Mouse (Mus musculus) heart, postnatal 0 days (tissue): Measurements from ENCODE around the gene Susd3. TPM values are rescaled to one million over a fixed set of nuclear protein-coding genes. Genes with fewer than 3 reads are reported as not detected.

Source experiments
- ATAC-seq: fragments of 200-750 bp; cut with Nextera tagmentation; 2 replicates; pipeline ENCODE4 v1.8.0; 2017; ENCODE audit warnings: low read depth, moderate number of reproducible peaks, moderate library complexity; ENCODE audit not compliant: insufficient read depth
- DNase-seq: peaks from one replicate; pipeline ENCODE4 v3.0.0-alpha.2; 2016; ENCODE audit warnings: low spot score
- H3K27ac ChIP-seq: fragments of 300-500 bp; sonication (generic); 2 replicates; pipeline ENCODE4 v1.5.1; 2014; ENCODE audit warnings: low read depth, mild to moderate bottlenecking
- H3K27me3 ChIP-seq: fragments of 300-500 bp; sonication (generic); 2 replicates; pipeline ENCODE4 v1.6.1; 2014; ENCODE audit warnings: low read length, mixed read lengths; ENCODE audit not compliant: control insufficient read depth, insufficient read depth
- H3K36me3 ChIP-seq: fragments of 300-500 bp; sonication (generic); replicated peaks from 2 replicates; pipeline ENCODE4 v1.6.1; 2014; ENCODE audit warnings: low read length, mixed read lengths; ENCODE audit not compliant: control insufficient read depth, insufficient read depth
- H3K4me1 ChIP-seq: fragments of 300-500 bp; sonication (generic); 2 replicates; pipeline ENCODE4 v1.6.1; 2014; ENCODE audit warnings: antibody characterized with exemption; ENCODE audit not compliant: control insufficient read depth, insufficient read depth
- H3K4me2 ChIP-seq: fragments of 300-500 bp; sonication (generic); 2 replicates; pipeline ENCODE4 v1.6.1; 2014; ENCODE audit warnings: low read depth, mild to moderate bottlenecking, low read length, moderate library complexity
- H3K4me3 ChIP-seq: fragments of 300-500 bp; sonication (generic); 2 replicates; pipeline ENCODE4 v1.5.1; 2014; ENCODE audit warnings: low read depth, low read length
- H3K9ac ChIP-seq: fragments of 300-500 bp; sonication (generic); replicated peaks from 2 replicates; pipeline ENCODE4 v1.6.1; 2014; ENCODE audit warnings: low read depth, low read length, mixed read lengths
- H3K9me3 ChIP-seq: fragments of 300-500 bp; sonication (generic); replicated peaks from 2 replicates; pipeline ENCODE4 v1.6.1; 2016; ENCODE audit warnings: low read length; ENCODE audit not compliant: control insufficient read depth
- CTCF ChIP-seq: IDR thresholded peaks from 2 replicates; pipeline ENCODE4 v1.5.1; 2016; ENCODE audit warnings: antibody characterized with exemption, control low read depth, low read depth
- EP300 ChIP-seq: IDR thresholded peaks from 2 replicates; pipeline ENCODE4 v1.6.1; 2016; ENCODE audit warnings: antibody characterized with exemption, low read depth
- WGBS: fragments of 180-500 bp; shearing (Covaris S2); extraction: QIAGEN DNeasy Blood & Tissue Kit; methylation state at CpG from one replicate; pipeline ENCODE4 v1.1.7; 2014; 5-methylcytosine and 5-hydroxymethylcytosine counted together
- polyA plus RNA-seq: library from polyadenylated mRNA; unstranded; fragments of >200 nt; fragmentation: Nextera tagmentation; extraction: Ambion mirVana; gene quantifications from 2 replicates; pipeline ENCODE4 v1.2.1, GENCODE M21; 2015
- total RNA-seq: library from RNA; depleted of rRNA; stranded (reverse); fragments of >200 nt; gene quantifications from 2 replicates; pipeline ENCODE4 v1.2.3, GENCODE M21; 2014; ENCODE audit warnings: low replicate concordance

Susd3 gene
- total and polyA plus RNA-seq, 2 experiments from 2014 or later: 0.46 to 0.75 TPM

DNA sequence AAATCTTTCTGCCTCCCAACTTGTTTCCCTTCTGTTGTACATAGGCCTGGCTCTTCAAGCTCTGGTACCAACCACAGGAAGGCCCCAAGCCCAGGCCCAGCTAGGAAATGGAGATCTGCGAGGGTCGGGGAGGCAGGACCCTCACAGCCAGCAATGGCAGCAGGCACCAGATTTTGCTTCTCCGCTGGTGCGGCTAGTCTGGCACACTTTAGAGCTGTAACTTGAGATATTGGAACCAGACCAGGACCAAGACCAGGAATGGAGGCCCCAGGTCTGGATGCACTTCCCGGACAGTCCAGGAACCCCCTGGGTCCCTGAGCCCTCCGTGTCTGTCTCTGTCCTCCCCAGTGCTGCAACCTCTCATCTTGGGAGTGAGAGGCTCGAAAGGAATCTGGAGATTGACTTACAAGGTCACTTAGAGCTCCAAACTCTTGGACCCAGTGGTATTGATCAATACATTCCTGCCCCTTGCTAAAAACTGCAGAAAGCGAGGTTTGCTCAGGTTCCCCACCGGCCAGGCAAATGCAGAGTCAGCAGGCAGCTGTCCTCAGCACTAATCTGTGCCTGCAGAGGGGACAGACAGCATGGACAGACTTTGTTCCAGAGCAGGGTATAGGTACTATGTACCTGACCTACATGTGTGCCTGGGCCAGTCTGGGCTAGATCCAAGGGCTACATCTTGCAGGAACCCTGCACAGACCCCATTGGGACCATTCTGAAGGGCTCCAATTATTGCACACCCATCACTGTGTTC lies 31.5 kb downstream of the Susd3 start:
- no peak for TF ChIP-seq CTCF
- no peak for TF ChIP-seq EP300
- no peaks in the 10 kb centered on the region for H3K27me3 ChIP-seq
- H3K9me3 ChIP-seq: peaks cover 4% of the 10 kb centered on the region; the same call in 1 of the 2 replicates
- no peaks in the 10 kb centered on the region for H3K36me3 ChIP-seq
- H3K9ac ChIP-seq: no peak overlapping the region
- no peak overlapping the region; the same call in 1 of the 2 replicates for H3K4me2 ChIP-seq
- DNase-seq (no peak), ATAC-seq (no peak)
- WGBS: 60% methylated on average over 9 of the region's 9 CpGs
- peaks cover 28% of the 10 kb centered on the region for H3K4me1 ChIP-seq
- H3K27ac ChIP-seq: peak overlapping the region; percentile 44
- no peak overlapping the region for H3K4me3 ChIP-seq

DNA sequence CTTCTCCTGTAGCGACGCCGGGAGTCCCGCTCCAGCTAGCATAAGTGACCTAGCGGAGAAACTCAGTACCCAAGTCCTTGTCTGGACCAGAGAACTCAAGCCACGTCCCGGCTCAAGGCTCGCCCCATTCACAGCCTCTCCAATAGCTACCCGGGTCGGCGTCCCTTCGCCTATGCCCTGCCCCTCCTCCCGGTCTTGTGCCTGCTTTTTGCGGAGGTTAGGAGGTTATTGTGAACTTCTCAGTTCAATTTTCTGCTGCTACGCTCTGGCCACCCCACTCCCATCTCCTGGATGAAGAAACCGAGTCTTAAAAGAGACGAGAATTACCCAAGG lies 32.3 kb downstream of the Susd3 start:
- H3K36me3 ChIP-seq: no peaks in the 10 kb centered on the region
- WGBS: 5% methylated on average over 17 of the region's 17 CpGs
- ATAC-seq: peak; percentile 19; the same call in 1 of the 2 replicates
- TF ChIP-seq EP300 (no peak), CTCF (no peak)
- H3K4me1 ChIP-seq: peaks cover 33% of the 10 kb centered on the region
- peak overlapping the region; percentile 74 for H3K4me2 ChIP-seq
- no peak for DNase-seq
- H3K9me3 ChIP-seq: peaks cover 4% of the 10 kb centered on the region; the same call in 1 of the 2 replicates
- H3K27ac ChIP-seq: peak overlapping the region; percentile 95
- H3K4me3 ChIP-seq: peak overlapping the region; percentile 77
- no peaks in the 10 kb centered on the region for H3K27me3 ChIP-seq
- peak overlapping the region; percentile 87 for H3K9ac ChIP-seq

DNA sequence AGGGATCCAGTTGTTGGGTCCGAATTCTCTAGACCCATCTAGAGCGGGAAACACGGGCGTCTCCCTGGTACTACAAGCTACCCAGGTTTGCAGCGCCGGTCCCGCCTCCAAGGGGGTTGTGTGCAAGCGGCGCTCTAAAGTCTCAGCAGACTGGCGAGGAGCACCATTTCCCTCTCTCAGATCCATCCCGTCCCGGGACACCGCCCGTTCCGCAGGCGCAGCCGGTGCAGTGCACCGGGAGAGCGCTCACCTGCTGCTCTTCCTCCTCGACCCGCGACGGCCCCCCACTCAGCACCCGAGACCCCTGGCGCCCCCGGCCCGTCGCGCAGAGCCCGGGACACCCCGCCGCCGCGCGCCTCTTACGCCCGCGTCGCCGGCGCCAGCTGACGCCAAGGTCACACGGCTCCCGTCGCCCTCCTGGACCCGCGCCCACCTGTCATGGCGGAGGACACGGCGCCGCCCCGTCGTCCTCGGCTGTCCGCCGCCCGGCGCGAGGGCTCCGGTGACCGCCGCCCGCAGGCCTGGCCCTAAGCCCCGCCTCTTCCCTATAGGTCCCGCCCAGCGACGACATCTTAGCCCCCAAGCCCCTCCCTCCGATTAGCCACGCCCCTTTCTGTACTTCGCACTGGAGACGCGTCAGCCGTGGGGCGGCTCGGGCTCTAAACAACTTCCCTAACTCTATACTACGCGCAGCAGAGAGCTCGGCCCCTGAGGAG lies 32.8 kb downstream of the Susd3 start, which contains the start of gene Card19:
Gene Card19 (minus strand): TSS at position 534 of the 716 bp plus-strand sequence.
- TF ChIP-seq EP300: no peak
- TF ChIP-seq CTCF: no peak
- peak; percentile 95 for DNase-seq
- no peaks in the 10 kb centered on the region for H3K27me3 ChIP-seq
- peak; percentile 90 for ATAC-seq
- H3K4me1 ChIP-seq: peaks cover 33% of the 10 kb centered on the region
- under 1% methylated on average over 76 of the region's 78 CpGs for WGBS
- no peaks in the 10 kb centered on the region for H3K9me3 ChIP-seq
- peak within 1 kb of the TSS; percentile 87 for H3K9ac ChIP-seq
- H3K36me3 ChIP-seq: no peaks in the 10 kb centered on the region
- H3K4me2 ChIP-seq: peak within 1 kb of the TSS; percentile 74
- H3K4me3 ChIP-seq: peak within 1 kb of the TSS; percentile 77
- H3K27ac ChIP-seq: peak within 1 kb of the TSS; percentile 95

DNA sequence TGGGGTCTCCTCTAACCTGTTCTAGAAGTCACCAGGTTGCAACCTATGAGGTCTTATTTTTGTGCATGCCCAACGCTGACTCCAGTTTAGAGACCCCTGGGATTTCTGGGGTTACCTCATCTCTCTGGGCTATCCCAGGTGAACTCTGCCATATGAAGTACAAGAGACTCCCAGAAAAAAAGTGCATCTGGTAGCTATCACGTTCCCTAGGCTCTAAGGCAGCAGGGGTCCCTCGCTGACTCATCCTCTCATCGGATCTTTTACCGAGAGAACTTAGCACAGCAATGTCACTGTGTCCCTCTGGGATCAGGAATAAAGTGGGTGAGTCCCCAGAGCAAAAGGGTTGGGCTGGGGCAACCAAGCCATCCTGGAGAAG lies 33.4 kb downstream of the Susd3 start:
- peak overlapping the region; percentile 95 for H3K27ac ChIP-seq
- TF ChIP-seq EP300: 0 out of 2 replicates have a peak, but pooled peaks have one; percentile 13
- no peak for TF ChIP-seq CTCF
- no peaks in the 10 kb centered on the region for H3K27me3 ChIP-seq
- H3K4me3 ChIP-seq: peak overlapping the region; percentile 77
- H3K36me3 ChIP-seq: no peaks in the 10 kb centered on the region
- ATAC-seq (no peak), DNase-seq (no peak)
- 6% methylated on average over 5 of the region's 5 CpGs for WGBS
- no peaks in the 10 kb centered on the region for H3K9me3 ChIP-seq
- H3K4me2 ChIP-seq: peak overlapping the region; percentile 74
- peak overlapping the region; percentile 87 for H3K9ac ChIP-seq
- H3K4me1 ChIP-seq: peaks cover 33% of the 10 kb centered on the region

DNA sequence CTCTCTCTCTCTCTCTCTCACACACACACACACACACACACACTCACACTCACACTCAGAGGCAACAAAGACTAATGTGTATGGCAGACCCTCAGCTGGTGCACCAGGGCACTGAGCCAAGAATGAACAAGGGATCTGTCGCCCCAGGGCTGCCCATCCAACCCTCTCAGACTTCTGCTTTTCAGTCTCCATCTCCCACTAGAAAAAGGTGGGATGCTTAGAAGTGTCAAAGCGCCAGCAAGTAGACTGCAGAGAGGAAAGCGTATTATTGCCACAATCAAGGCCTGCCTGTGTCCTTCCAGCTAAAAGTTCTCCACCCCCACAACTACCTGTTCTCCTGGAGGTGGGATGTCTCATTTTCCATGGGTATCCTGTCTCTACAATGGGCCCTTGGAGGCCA lies 34.1 kb downstream of the Susd3 start:
- H3K27me3 ChIP-seq: no peaks in the 10 kb centered on the region
- peak overlapping the region; percentile 74 for H3K4me2 ChIP-seq
- peak overlapping the region; percentile 87; the same call in 1 of the 2 replicates for H3K9ac ChIP-seq
- DNase-seq (no peak), ATAC-seq (no peak)
- no peak for TF ChIP-seq EP300
- no peaks in the 10 kb centered on the region for H3K36me3 ChIP-seq
- H3K27ac ChIP-seq: 0 out of 2 replicates have a peak overlapping the region, but pooled peaks have one; percentile 18
- peaks cover 34% of the 10 kb centered on the region for H3K4me1 ChIP-seq
- 66% methylated on average over 3 of the region's 3 CpGs for WGBS
- H3K9me3 ChIP-seq: no peaks in the 10 kb centered on the region
- peak overlapping the region; percentile 77 for H3K4me3 ChIP-seq
